Mouse (Mus musculus) CD4-positive naive resting alpha-beta T cell, adult 76 days (primary cell): Measurements from ENCODE around the gene Rnf207. TPM values are rescaled to one million over a fixed set of nuclear protein-coding genes. Genes with fewer than 3 reads are reported as not detected.

Experiments
- total RNA-seq: library from RNA; stranded (reverse); gene quantifications from one replicate; pipeline ENCODE4 v1.2.4, GENCODE M21; 2023

Gene Rnf207
- total RNA-seq: not detected

DNA sequence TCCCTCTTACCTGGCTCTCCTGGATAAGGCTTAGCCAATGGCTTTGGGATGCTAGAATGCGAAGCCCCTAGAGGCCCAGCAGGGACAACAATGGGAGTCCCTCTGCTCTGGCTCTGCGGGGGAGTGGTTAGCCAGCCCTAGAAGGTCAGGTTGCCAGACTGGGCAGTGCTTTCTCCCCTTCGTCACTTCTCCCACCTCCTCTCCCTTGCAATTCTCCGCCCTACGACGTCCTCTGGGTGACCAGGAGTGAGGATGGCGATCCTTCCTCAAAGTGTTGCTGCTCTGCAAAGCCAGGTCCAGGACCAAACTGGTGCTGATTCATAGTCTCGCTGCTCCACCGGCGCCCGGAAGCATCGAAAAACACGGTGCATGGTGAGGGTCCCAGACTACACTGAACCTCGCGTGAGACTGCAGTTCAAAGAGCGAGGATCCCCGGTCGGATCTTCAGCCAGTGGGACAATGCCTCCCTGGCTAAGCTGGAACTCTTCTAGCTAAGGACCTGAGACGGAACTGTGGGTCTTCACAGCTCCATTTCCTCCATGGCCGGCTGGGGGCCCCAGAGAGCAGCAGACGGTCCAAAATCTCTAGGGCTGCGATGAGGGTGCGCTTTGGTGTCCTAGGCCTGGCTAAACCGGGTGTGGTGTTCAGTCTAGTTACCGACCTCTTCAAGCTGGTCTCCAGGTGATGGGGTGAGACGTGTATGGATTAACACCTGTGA, at the start of gene Rnf207:
Gene Rnf207, minus strand, starts transcription at position 477 of the 718 bp plus-strand sequence.

DNA sequence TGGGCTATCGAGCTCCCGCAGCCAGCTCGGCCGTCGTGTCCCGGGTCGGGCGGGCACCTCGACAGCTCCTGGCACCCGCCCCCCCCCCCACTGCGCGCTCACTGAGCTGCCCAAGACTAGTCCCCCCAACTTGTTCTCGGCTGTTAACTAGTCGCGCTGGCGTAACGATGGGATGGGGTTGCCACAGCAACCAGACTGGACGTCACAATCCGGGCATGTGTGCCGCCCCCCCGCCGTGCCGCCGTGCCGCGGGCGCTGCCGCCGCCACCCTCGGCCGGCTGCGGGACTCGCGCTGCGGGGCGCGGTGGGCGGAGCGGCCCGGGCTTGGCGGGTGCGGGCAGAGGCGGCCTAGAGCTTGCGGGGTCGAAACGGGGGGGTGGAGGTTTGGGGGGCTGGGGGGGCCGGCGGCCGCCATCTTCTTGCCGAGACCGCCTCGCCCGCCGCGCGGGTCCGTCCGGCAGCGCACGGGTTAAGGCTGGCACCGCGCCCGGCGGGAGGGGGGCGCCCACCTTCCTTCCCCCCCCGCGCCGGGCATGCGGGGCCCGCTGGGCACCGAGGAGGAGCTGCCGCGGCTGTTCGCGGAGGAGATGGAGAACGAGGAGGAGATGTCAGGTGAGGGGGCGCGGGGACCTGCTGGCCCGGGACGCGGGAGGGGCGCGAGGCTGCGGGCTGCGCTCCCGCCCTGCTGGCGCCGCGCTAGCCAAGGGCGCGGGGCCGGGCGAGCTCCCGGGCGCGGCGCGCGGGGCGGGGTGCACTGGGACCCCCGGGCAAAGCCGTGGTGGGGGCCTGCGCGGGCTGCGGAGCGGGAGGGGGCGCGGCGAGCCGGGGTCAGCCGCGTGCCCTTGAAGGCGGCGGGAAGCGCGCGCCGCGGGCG, 19.9 kb upstream of the Rnf207 start, which contains the start of gene Chd5:
Gene Chd5, plus strand, starts transcription at position 233 of the 874 bp plus-strand sequence.

GRCm38 (mm10) chr4:152325574-152326411, 7.0 kb upstream of the Rnf207 start, which contains the start of gene Rpl22:
Gene Rpl22, plus strand, starts transcription at chr4:152325742.

GRCm38 (mm10) chr4:152296874-152297861, 21.6 kb downstream of the Rnf207 start, which contains the start of gene Icmt:
Gene Icmt, plus strand, starts transcription at chr4:152297227.

DNA sequence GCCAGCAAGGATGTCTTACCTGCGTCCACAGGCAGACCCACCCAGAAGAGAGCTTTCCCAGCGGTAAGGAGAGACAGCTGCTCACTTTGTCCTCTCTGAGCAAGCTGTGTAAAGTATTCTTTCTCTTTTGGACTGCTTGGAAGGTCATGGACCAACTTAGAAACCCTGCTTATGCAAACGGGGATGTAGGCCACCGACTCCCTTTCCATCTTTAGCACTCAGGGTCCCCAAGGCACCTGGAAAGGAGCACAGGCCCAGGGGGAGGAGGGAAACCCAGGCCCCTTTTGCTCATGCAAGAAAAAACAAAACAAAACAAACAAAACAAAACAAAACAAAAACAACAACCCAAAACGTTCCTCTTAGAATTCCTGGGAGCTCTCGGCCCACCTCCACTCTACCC, 27.2 kb downstream of the Rnf207 start, which contains the start of gene Hes3:
Gene Hes3, minus strand, starts transcription at position 101 of the 400 bp plus-strand sequence.

DNA sequence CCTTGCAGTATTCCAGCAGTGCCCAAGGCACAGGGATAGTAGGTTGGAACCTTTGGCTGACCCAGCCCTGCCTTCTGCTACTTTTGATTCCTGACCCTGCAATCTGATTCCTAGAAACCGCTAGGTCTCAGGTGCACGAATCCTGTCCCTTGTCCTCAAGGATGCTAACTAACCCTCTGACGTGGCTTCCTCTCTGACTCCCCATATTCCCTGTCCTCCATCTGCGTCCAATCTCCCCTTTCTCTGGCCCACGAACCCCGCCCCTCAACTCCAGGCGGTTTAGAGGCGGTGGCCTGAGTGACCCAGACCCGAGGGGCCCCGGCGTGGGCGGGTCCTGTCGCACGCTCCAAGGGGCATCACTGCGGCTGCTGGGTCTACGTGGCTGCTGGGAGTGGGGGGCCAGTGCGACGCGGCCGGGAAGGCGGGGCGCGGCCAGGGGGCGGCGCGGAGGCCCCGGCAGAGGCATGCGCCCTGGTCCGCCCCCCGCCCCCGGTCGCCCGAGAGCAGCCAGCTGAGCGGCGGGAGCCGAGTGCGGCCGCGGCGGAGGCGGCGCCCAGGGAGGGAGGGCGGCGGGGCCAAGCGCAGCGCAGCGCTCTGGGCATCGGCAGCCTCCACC, 45.1 kb downstream of the Rnf207 start, which contains the start of gene Gpr153:
Gene Gpr153, plus strand, starts transcription at position 612 of the 616 bp plus-strand sequence.

Other genes starting within 250 kb of the Rnf207 start
- 2.8 TPM for gene Plekhg5, start 246.5 kb downstream of the Rnf207 start, total RNA-seq
- gene Tnfrsf25, start 203.1 kb downstream of the Rnf207 start, total RNA-seq: 36.5 TPM
- 2.7 TPM for gene Espn, start 166.6 kb downstream of the Rnf207 start, total RNA-seq
- not detected for gene Hes2, start 160.1 kb downstream of the Rnf207 start, total RNA-seq
- gene Acot7, start 140.9 kb downstream of the Rnf207 start, total RNA-seq: 6.3 TPM
- gene Gpr153, start 44.8 kb downstream of the Rnf207 start, total RNA-seq: 0.23 TPM
- gene Hes3, start 27.3 kb downstream of the Rnf207 start, total RNA-seq: not detected
- 15.8 TPM for gene Icmt, start 21.8 kb downstream of the Rnf207 start, total RNA-seq
- 940 TPM for gene Rpl22, start 6.7 kb upstream of the Rnf207 start, total RNA-seq
- not detected for gene Chd5, start 19.7 kb upstream of the Rnf207 start, total RNA-seq
- gene Nphp4, start 157.7 kb upstream of the Rnf207 start, total RNA-seq: 1.5 TPM
- gene Kcnab2, start 158.9 kb upstream of the Rnf207 start, total RNA-seq: 169 TPM